35 mouse cellular contexts compared by ENCODE assay signal in genomic region chr12:54981962-54982361, GRCm38 (mm10). TPM values are rescaled to one million over a fixed set of nuclear protein-coding genes. Genes with fewer than 3 reads are reported as not detected.
DNase-seq lines count a peak whose midpoint lies in the region; ATAC-seq and TF ChIP-seq lines count a peak whose summit lies in the region.
"Had no signal": no experiment of that assay in that cellular context is flagged by ENCODE, and none has a peak within 500 bp of the region (broad histone marks: within the 10 kb centered on the region; RNA-seq: fewer than 3 reads in every experiment).

No protein-coding gene starts in this region.

- WGBS in liver, embryonic 13.5 days (ENCODE audit: insufficient replicate concordance) = 82% methylated on average over 6 of the region's 6 CpGs
- 77% methylated on average over 6 of the region's 6 CpGs for WGBS in stomach, postnatal 0 days

- peaks cover 36% of the 10 kb centered on the region for H3K36me3 ChIP-seq in liver, embryonic 13.5 days
- H3K36me3 ChIP-seq in stomach, postnatal 0 days (ENCODE audit: control insufficient read depth, insufficient read depth, low read length) = no peaks in the 10 kb centered on the region
- H3K36me3 ChIP-seq: embryonic facial prominence, embryonic 15.5 days; hindbrain, embryonic 15.5 days; limb, embryonic 15.5 days; midbrain, embryonic 12.5 days; neural tube, embryonic 13.5 days had no signal

- in situ Hi-C loops in Patski (cut with MboI; ENCODE audit: low pct_unique_long_range_greater_than_20kb) = no loop called here

- H3K9me3 ChIP-seq in liver, embryonic 13.5 days (replicated peaks) = no peaks in the 10 kb centered on the region
- no peaks in the 10 kb centered on the region for H3K9me3 ChIP-seq in stomach, postnatal 0 days (ENCODE audit: control insufficient read depth, low read length)
- H3K9me3 ChIP-seq: embryonic facial prominence, embryonic 10.5 days; embryonic facial prominence, embryonic 15.5 days; G1E; hindbrain, embryonic 10.5 days; hindbrain, embryonic 15.5 days; limb, embryonic 10.5 days; limb, embryonic 15.5 days; megakaryocyte, embryonic 14.5 days; midbrain, embryonic 12.5 days; neural tube, embryonic 13.5 days had no signal

- peak; percentile 12 for TF ChIP-seq CTCF in Patski (IDR thresholded peaks at IDR 0.05)
- peak; percentile 25 for TF ChIP-seq CTCF in stomach, postnatal 0 days (IDR thresholded peaks at IDR 0.05; ENCODE audit: low read depth)

- POLR2A ChIA-PET in Patski (lab: Charles Lee) = no interaction called here

- H3K9ac ChIP-seq in liver, embryonic 13.5 days = 0 out of 2 replicates have a peak overlapping the region, but pooled peaks have one; percentile 1
- H3K9ac ChIP-seq in stomach, postnatal 0 days (ENCODE audit: low read length) = no peak overlapping the region
- H3K9ac ChIP-seq: embryonic facial prominence, embryonic 15.5 days; hindbrain, embryonic 15.5 days; limb, embryonic 15.5 days; midbrain, embryonic 12.5 days; neural tube, embryonic 13.5 days had no signal

- peaks cover 53% of the 10 kb centered on the region for H3K4me1 ChIP-seq in liver, embryonic 13.5 days (replicated peaks)
- no peaks in the 10 kb centered on the region; the same call in 1 of the 2 replicates for H3K4me1 ChIP-seq in stomach, postnatal 0 days (replicated peaks; ENCODE audit: control insufficient read depth, insufficient read depth)

- no peak overlapping the region for H3K4me3 ChIP-seq in liver, embryonic 13.5 days (replicated peaks)
- no peak overlapping the region for H3K4me3 ChIP-seq in stomach, postnatal 0 days (ENCODE audit: low read depth, low read length)
- H3K4me3 ChIP-seq: embryonic facial prominence, embryonic 10.5 days; embryonic facial prominence, embryonic 15.5 days; hindbrain, embryonic 10.5 days; hindbrain, embryonic 15.5 days; limb, embryonic 10.5 days; limb, embryonic 15.5 days; megakaryocyte, embryonic 14.5 days; midbrain, embryonic 12.5 days; myocyte; neural tube, embryonic 13.5 days had no signal

- DNase-seq in thymus, postnatal 14 days = peak; percentile 17
- no peak for DNase-seq in thymus, postnatal 25 days
- DNase-seq in Patski (ENCODE audit: low read depth, low spot score) = no peak
- no peak for DNase-seq in liver, embryonic 13.5 days
- no peak for DNase-seq in stomach, postnatal 0 days (ENCODE audit: low spot score)
- no peak for DNase-seq in layer of hippocampus, adult 9-11 months
- DNase-seq in spleen, adult 12 weeks (ENCODE audit: low spot score) = no peak
- DNase-seq: adrenal gland, postnatal 25 days; cerebellum, adult 18-20 months; heart, postnatal 14 days; kidney, adult 8-10 months; lung, postnatal 4 days; right cerebral cortex, postnatal 4 days had no signal

- no peak for ATAC-seq in Patski
- no peak for ATAC-seq in liver, embryonic 13.5 days (ENCODE audit: low read depth)
- ATAC-seq in stomach, postnatal 0 days (ENCODE audit: low FRiP score, low TSS enrichment) = no peak
- ATAC-seq: forebrain, embryonic 14.5 days; inflammation-experienced regulatory T-cells, adult 6 months had no signal

- peak overlapping the region; percentile 37 for H3K27ac ChIP-seq in liver, embryonic 13.5 days
- H3K27ac ChIP-seq in stomach, postnatal 0 days (replicated peaks) = no peak overlapping the region
- H3K27ac ChIP-seq: embryonic facial prominence, embryonic 10.5 days; embryonic facial prominence, embryonic 15.5 days; hindbrain, embryonic 10.5 days; hindbrain, embryonic 15.5 days; kidney, postnatal 0 days; limb, embryonic 10.5 days; limb, embryonic 15.5 days; midbrain, embryonic 12.5 days; neural tube, embryonic 13.5 days had no signal

- TF ChIP-seq EP300 in stomach, postnatal 0 days (optimal IDR thresholded peaks at IDR 0.05) = no peak

- CTCF ChIA-PET in Patski (lab: Charles Lee) = no interaction called here

- H3K27me3 ChIP-seq in Patski = no peaks in the 10 kb centered on the region
- H3K27me3 ChIP-seq in liver, embryonic 13.5 days = no peaks in the 10 kb centered on the region
- no peaks in the 10 kb centered on the region for H3K27me3 ChIP-seq in stomach, postnatal 0 days (ENCODE audit: control insufficient read depth, insufficient read depth, low read length)
- H3K27me3 ChIP-seq: embryonic facial prominence, embryonic 15.5 days; hindbrain, embryonic 15.5 days; limb, embryonic 15.5 days; megakaryocyte, embryonic 14.5 days; midbrain, embryonic 12.5 days; neural tube, embryonic 13.5 days had no signal

- H3K4me2 ChIP-seq in liver, embryonic 13.5 days = no peak overlapping the region
- H3K4me2 ChIP-seq in stomach, postnatal 0 days (replicated peaks; ENCODE audit: low read depth) = no peak overlapping the region
- H3K4me2 ChIP-seq: embryonic facial prominence, embryonic 15.5 days; hindbrain, embryonic 15.5 days; limb, embryonic 15.5 days; midbrain, embryonic 12.5 days; neural tube, embryonic 13.5 days had no signal

RNA-seq across cellular contexts. Expression of gene Gm20403, which starts 4.4 kb away (rescaled TPM):
- polyA plus RNA-seq in Patski (2021) = 0.36 TPM
- polyA plus RNA-seq in liver, embryonic 13.5 days (2015; fragmentation: Nextera tagmentation; extraction: Ambion mirVana) = not detected in 2 replicates
- polyA plus RNA-seq in stomach, postnatal 0 days (2015; fragmentation: Nextera tagmentation; extraction: Ambion mirVana) = 0.64 and 0.80 TPM in 2 replicates
- polyA plus RNA-seq: brain, embryonic 14.5 days; cortical plate, adult 2 months; embryonic facial prominence, embryonic 10.5 days; embryonic facial prominence, embryonic 15.5 days; forebrain, embryonic 14.5 days; frontal cortex, adult 2 months; heart, embryonic 14.5 days; hindbrain, embryonic 10.5 days; hindbrain, embryonic 15.5 days; inflammation-experienced regulatory T-cells, adult 6 months; kidney, postnatal 0 days; large intestine, adult 2 months; limb, embryonic 10.5 days; limb, embryonic 15.5 days; lung, embryonic 16.5 days; midbrain, embryonic 12.5 days; midbrain, postnatal 0 days; neural tube, embryonic 13.5 days; testis, adult 2 months had no signal

RNA-seq across cellular contexts. Expression of gene Baz1a, which starts 32.2 kb away (rescaled TPM):
- polyA plus RNA-seq in Patski (2021) = 20.4 TPM
- polyA plus RNA-seq in liver, embryonic 13.5 days (2015; fragmentation: Nextera tagmentation; extraction: Ambion mirVana) = 32.3 and 38.0 TPM in 2 replicates
- polyA plus RNA-seq in stomach, postnatal 0 days (2015; fragmentation: Nextera tagmentation; extraction: Ambion mirVana) = 13.0 and 14.0 TPM in 2 replicates
